Mouse (Mus musculus): ENCODE measurements around the gene Adgrf3.
"Not testable (repeated sequence)": the region's sequence is repeated elsewhere in the genome, so short reads cannot be mapped to it uniquely, and the experiment has no call there.

Adgrf3 gene

DNA sequence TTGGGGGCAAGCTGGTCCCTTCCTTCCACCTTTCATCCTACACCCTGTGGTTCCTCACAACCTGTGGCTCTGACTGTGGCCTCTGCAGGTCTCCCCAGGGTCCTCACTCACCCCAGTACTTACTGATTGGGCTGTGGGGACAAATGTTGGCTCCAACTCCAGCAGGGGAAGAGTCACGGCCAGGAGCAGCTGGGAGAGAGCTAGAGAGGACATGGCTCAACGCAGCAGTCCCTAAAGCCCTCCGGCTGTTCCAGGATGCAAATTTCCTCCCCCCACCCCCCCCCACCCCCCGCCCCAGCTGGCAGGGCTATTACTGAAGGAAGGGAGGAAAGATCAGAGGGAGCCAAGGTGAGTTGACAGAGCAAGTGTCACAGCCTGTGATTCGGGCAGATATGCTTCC is at the start of gene Adgrf3:
Gene Adgrf3, minus strand, starts transcription at position 230 of the 400 bp plus-strand sequence.
- DNase-seq: no peak

DNA sequence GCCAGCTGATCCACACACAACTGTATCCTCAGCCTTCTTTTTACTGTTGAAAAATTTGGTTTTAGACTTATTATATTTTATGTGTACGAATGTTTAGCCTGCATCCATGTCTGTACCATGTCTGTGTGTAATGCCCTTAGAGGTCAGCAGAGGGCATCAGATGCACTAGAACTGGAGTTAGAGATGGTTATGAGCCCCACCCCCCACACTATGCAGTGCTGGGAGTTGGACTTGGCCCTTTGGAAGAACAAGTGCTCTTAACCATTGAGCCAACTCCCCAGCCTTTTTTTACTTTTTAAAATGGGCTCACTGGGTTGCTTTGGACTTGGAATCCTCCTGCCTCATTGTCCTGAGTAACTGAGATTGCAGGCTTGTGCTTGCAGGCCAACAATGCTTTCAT is 42.1 kb upstream of the Adgrf3 start:
- DNase-seq: no peak

DNA sequence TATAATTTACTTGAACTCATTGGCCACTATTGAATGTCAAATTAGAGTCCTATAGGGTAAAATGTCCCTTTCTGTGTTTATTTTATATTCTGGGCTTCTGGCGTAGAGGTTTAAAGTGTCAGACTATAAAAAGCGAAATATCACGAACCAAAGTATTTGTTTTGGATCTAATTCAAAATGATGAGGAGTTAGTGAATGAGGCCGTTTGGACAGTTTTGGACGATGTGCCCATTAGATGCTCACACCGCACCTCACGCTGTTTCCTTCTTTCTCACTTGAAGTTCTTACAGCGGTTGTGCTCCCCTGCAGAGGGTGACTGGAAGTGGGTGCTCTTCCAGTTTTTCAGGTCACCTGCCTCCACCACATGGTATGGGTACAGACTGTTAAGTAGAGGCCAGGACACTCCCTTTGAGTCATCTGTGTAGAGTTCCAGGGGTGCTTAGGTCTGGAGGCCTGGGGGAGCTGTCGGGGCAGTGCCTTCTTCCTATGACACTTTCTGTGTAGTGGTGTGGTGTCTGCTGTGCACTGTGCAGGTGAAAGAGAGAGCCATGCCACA is 40.4 kb upstream of the Adgrf3 start:
- DNase-seq: no peak

- DNase-seq: no peak
Observed at GRCm38 (mm10) chr5:30243741-30244140, 38.2 kb upstream of the Adgrf3 start.

DNA sequence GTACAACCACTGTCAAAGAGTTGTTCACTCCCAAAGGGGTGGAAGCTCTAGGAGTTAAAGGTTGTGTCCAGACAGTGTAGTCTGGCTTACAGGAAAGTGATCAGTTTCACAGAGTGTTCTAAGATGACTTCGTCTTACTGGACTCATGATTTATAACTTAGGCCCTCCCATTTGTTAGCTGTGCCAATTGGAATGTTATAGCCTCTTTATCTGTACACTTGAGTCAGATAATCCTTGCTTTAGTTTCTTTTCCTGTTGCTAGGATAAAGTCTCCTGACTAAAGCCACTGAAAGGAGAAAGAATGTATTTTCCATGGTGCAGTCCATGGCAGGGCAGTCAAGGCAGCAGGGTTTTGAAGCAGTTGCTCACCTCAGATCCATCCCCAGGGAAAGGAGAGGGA is 36.9 kb upstream of the Adgrf3 start:
- DNase-seq: no peak

- DNase-seq: no peak
Observed at GRCm38 (mm10) chr5:30240552-30240951, 35.0 kb upstream of the Adgrf3 start.

DNA sequence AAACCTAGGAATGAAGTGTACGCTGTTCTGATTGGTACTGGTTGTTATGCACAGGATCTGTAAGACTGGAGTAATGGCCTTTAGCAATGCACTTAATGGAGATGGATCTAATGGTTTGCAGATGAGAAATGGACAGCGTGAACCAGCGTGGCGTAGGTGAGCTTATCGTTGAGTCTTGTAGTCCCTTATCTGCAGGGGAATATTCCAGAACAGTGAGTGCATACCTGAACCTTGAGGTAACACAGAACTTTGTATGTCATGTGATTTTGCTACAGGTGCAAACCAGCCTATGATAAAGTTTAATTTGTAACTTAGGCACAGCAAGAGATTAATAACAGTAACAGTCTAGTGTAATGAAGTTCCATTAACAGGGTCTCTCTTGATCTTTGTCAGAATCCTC is 33.0 kb upstream of the Adgrf3 start:
- no peak for DNase-seq

GRCm38 (mm10) chr5:30235641-30236126 is 30.2 kb upstream of the Adgrf3 start:
- no peak for DNase-seq

GRCm38 (mm10) chr5:30233979-30234378 is 28.5 kb upstream of the Adgrf3 start:
- no peak for DNase-seq

DNA sequence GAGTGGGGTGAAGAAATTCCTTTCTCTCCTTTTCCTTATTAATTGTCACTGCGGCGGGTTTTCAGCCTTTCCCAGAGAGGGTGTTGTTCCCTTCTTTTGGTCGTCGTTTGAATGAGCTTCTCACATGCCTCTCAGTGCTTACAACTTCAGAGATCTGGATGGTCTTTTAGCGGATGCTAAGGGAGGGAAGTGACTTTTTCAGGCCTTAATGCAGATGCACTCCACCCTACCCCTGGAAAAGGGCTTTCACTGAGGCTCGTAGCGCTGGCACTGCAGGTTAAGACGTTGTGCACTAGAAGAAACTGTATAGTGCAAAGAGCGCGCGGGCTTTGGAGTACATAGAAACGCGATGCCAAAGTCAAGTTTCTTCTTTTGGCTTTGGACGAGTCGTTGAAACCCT is 27.5 kb upstream of the Adgrf3 start:
- no peak for DNase-seq

- peak; percentile 99 for DNase-seq
Observed at GRCm38 (mm10) chr5:30232271-30232971, 26.9 kb upstream of the Adgrf3 start, which contains the start of gene Selenoi. Gene Selenoi, plus strand, starts transcription at chr5:30232581.

DNA sequence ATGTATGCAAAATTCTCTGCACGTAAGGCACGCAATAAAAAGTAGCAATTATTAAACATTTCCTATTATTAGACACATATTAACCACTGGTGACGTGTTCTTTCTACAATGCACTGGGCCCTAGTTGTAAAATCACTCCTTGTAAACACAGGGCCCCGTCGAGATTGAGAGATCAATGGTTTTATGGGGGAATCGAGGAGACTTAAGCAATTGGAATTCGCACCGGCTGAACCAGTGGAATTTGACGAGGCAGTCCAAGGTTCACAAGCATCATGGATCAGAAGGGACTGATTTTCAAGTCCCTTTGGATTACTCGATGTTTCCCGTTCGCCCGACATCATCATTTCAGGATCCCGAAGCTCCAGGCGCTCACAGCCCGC is 26.4 kb upstream of the Adgrf3 start:
- DNase-seq: no peak

GRCm38 (mm10) chr5:30230901-30231300 is 25.4 kb upstream of the Adgrf3 start:
- DNase-seq: peak; percentile 14

DNA sequence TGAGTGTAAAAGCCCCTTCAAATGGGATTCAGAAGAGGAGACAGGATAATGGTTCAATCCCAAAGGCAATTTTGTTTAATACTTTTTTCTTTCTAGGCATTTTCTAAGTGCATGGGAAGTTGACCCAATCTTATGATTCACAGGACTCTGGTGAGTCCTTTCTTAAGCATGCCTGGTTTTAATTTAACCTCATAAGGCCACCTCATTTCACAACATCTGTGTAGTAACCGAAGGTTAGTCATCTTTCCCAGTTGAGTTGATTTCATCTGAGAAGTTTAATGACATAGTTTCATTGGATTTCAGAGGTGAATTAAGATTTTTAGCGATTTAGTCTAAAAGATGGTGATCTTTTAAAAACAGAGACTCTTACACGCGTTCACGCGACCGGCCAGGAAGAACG is 17.2 kb upstream of the Adgrf3 start:
- no peak for DNase-seq

- no peak for DNase-seq
Observed at GRCm38 (mm10) chr5:30220666-30221065, 15.1 kb upstream of the Adgrf3 start.

- no peak for DNase-seq
Observed at GRCm38 (mm10) chr5:30219715-30220114, 14.2 kb upstream of the Adgrf3 start.

DNA sequence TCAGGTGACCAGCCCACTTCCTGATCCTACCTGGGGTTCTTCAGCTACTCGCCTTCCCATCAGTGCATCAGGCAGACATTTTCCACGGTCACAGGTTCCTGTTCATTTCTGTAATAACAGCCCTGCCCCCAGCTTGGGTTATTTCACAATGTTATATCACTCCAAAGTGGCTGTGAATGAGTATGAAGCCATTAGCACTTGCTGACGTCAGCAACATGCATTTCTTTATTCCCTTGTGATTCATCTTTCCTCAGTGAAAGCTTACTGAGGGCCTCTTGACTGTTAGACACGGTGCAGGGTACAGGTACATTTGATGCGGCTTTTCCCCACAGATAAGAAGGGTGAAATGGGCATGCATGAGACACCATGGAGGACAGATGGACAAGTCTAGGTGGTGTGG is 10.4 kb upstream of the Adgrf3 start:
- no peak for DNase-seq

- DNase-seq: no peak
Observed at GRCm38 (mm10) chr5:30214889-30215288, 9.4 kb upstream of the Adgrf3 start.

DNA sequence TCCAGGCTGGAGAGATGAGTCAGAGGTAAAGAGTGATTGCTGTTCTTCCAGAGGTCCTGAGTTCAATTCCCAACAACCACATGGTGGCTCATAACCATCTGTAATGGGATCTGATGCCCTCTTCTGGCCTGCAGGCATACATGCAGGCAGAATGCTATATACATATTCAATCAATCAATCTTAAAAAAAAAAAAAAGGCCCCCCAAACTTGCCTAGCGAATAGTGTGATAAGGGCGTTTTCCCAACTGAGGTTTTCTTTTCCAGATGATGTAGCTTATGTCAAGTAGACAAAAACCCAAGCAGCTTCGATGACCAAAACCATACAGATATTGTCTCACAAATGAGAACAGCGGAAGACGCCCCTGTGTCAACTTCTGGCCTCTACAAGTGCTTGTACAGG is 5.2 kb upstream of the Adgrf3 start:
- DNase-seq: not testable (repeated sequence)

DNA sequence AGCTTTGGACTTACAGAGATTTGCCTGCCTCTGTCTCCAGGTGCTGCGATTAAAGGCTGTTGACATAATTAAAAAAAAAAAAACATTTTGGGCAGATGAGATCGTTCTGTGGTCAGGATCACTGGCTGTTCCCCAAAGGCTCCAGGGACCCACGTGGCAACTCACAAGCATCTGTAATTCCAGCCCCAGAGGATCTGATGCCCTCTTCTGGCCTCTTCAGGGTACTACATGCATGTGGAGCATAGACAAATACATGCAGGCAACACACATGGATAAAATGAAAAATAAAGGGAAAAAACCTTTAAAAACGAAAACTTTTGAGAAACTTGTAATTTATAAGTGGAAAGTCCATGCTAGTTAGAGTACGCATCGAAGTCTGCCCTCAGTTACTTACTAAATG is 1.8 kb upstream of the Adgrf3 start:
- no peak for DNase-seq

- no peak for DNase-seq
Observed at GRCm38 (mm10) chr5:30205034-30205433, 488 bp downstream of the Adgrf3 start.

DNA sequence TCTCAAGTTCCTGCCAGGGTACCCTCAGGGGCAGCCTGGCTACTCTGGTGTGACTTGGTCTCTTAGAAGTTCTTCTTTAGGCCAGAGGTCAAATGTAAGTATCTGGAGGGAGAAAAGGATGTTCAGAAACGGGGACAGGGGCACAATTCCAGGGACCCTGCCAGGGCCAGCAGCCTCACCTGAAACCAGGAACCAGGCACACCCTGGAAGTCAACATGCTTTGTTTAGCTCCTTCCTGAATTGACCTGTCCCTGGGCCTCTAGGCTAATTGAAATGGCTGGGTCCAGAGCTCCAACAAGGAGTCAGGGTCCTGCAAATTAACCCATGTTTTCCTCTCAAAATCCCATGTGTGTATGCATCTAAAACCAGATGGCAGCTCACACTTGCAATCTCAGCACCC is 1.1 kb downstream of the Adgrf3 start:
- no peak for DNase-seq

DNA sequence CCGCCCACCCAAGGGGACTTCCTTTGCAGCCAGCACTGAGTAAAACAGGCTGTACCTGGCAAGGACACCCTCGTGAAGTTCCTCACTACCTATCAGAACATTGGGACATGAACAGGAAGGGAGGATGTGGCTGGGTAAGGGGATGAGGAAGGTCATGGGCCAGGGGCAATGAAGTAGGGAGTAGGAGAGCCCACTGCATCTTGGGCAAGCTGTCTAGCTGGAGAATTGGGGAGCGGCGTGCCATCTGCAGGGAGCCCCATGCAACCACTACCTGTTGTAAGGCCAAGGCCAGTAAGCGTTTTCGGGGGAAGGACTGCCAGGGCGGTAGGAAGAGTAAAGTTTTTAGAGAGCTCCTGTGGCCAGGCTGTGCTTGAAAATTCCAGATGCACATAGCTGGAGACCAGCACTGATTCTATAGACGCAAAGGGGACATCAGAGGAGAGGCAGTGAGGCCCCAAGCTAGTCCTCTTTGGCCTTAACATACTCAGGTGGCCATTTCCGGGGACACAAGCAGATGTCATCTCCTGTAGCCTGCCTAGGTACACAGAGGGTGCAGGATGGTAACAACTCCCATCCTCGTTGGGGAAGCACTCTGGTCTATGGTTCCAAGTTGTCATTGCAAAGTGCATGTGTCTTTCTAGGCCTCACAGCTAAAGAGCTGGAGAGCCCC is 2.2 kb downstream of the Adgrf3 start:
- no peak for DNase-seq

DNA sequence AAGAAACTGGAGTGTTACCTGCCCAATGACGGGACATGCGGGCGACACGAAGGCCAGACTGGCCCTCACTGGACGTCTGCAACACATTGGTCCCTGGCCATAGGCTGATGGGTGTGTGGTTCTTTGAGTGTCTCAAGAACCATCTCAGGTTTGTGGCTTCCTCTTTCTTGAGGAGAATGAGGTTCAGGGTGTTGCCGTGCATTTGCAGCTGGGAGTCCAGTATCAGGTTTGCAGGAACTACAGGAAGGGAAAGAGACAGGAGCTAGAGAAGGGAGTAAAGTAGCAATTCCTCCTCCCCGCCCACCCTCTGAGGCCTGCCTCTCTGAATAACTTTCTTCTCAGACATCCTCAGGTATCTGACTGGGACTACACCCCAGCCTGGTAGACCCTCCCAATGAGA is 3.3 kb downstream of the Adgrf3 start:
- DNase-seq: no peak

All from kidney, adult 11 months (tissue).